Mouse (Mus musculus) mature B cell (primary cell): Measurements from ENCODE around the gene Myo18b.

Experiments used
- in situ Hi-C: fragments of 300-500 bp; cut with MboI; formaldehyde crosslinking; loops from 2 replicates; pipeline ENCODE4 v1.14.3; 2019

The Myo18b gene

GRCm38 (mm10) chr5:112822426-112822825 lies 73.7 kb downstream of the Myo18b start:
- in situ Hi-C loops: no loop called here

GRCm38 (mm10) chr5:112815051-112815450 lies 81.1 kb downstream of the Myo18b start:
- in situ Hi-C loops: no loop called here

- in situ Hi-C loops: no loop called here
Measured at GRCm38 (mm10) chr5:112807629-112808028, 88.5 kb downstream of the Myo18b start.

GRCm38 (mm10) chr5:112796086-112796485 lies 100.1 kb downstream of the Myo18b start:
- in situ Hi-C loops: no loop called here

GRCm38 (mm10) chr5:112791792-112792780 lies 104.1 kb downstream of the Myo18b start:
- in situ Hi-C loops: no loop called here

GRCm38 (mm10) chr5:112790376-112791111 lies 105.6 kb downstream of the Myo18b start:
- in situ Hi-C loops: no loop called here

- in situ Hi-C loops: no loop called here
Measured at GRCm38 (mm10) chr5:112788441-112788840, 107.7 kb downstream of the Myo18b start.

GRCm38 (mm10) chr5:112786788-112787187 lies 109.4 kb downstream of the Myo18b start:
- in situ Hi-C loops: no loop called here

GRCm38 (mm10) chr5:112786031-112786430 lies 110.1 kb downstream of the Myo18b start:
- in situ Hi-C loops: no loop called here

- in situ Hi-C loops: no loop called here
Measured at GRCm38 (mm10) chr5:112781719-112782118, 114.4 kb downstream of the Myo18b start.

GRCm38 (mm10) chr5:112781231-112781630 lies 114.9 kb downstream of the Myo18b start:
- in situ Hi-C loops: no loop called here

GRCm38 (mm10) chr5:112780383-112780782 lies 115.8 kb downstream of the Myo18b start:
- in situ Hi-C loops: no loop called here

- in situ Hi-C loops: no loop called here
Measured at GRCm38 (mm10) chr5:112776781-112777405, 119.3 kb downstream of the Myo18b start.

- in situ Hi-C loops: no loop called here
Measured at GRCm38 (mm10) chr5:112773429-112773828, 122.7 kb downstream of the Myo18b start.

- in situ Hi-C loops: no loop called here
Measured at GRCm38 (mm10) chr5:112771376-112771901, 124.7 kb downstream of the Myo18b start.

GRCm38 (mm10) chr5:112769721-112770119 lies 126.4 kb downstream of the Myo18b start:
- in situ Hi-C loops: no loop called here

GRCm38 (mm10) chr5:112769020-112769720 lies 127.0 kb downstream of the Myo18b start:
- in situ Hi-C loops: no loop called here

- in situ Hi-C loops: no loop called here
Measured at GRCm38 (mm10) chr5:112768556-112768955, 127.6 kb downstream of the Myo18b start.

GRCm38 (mm10) chr5:112761415-112762075 lies 134.6 kb downstream of the Myo18b start:
- in situ Hi-C loops: no loop called here

- in situ Hi-C loops: no loop called here
Measured at GRCm38 (mm10) chr5:112755581-112755980, 140.6 kb downstream of the Myo18b start.

- in situ Hi-C loops: no loop called here
Measured at GRCm38 (mm10) chr5:112749634-112750033, 146.5 kb downstream of the Myo18b start.
